Mouse (Mus musculus): ENCODE measurements around the gene Stap2. TPM values are rescaled to one million over a fixed set of nuclear protein-coding genes. Genes with fewer than 3 reads are reported as not detected.

Gene Stap2
- polyA plus RNA-seq, 1 experiment from 2014 or later: 6.5 TPM

DNA sequence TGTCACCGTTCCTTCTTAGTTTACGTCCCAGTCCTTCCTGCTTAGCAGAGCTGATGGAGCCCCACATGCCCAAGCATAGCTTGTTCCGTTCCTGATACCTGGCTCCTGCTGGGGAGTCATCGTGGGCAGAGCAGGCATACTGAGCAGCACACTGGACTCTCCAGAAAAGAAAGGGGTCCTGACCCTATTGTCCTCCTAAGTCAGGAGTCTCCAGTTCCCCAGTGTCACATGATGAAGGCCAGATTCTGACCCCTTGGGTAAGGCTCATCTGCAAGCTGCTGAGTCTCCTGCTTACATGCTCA lies 17.6 kb upstream of the Stap2 start:
- H3K27ac ChIP-seq: peak overlapping the region; percentile 24; the same call in 1 of the 2 replicates
- peaks cover 28% of the 10 kb centered on the region for H3K36me3 ChIP-seq
- H3K4me1 ChIP-seq: peaks cover 14% of the 10 kb centered on the region
- H3K4me2 ChIP-seq (replicated peaks): no peak overlapping the region
- H3K4me3 ChIP-seq: no peak overlapping the region
- no peaks in the 10 kb centered on the region for H3K9me3 ChIP-seq (replicated peaks)
- H3K9ac ChIP-seq: no peak overlapping the region
- 79% methylated on average over 4 of the region's 4 CpGs for WGBS
- no peak for ATAC-seq (ENCODE audit: low FRiP score)
- no peaks in the 10 kb centered on the region for H3K27me3 ChIP-seq

GRCm38 (mm10) chr17:56022131-56022988 lies 17.0 kb upstream of the Stap2 start:
- Histone ChIP-seq H3K27me3 (no peaks in the 10 kb centered on the region), H3K9ac (no peak overlapping the region), H3K4me1 (peaks cover 14% of the 10 kb centered on the region), H3K9me3 (replicated peaks) (no peaks in the 10 kb centered on the region), H3K27ac (peak overlapping the region; percentile 24; the same call in 1 of the 2 replicates), H3K4me3 (no peak overlapping the region), H3K4me2 (replicated peaks) (no peak overlapping the region), H3K36me3 (peaks cover 30% of the 10 kb centered on the region)
- 61% methylated on average over 2 of the region's 2 CpGs for WGBS
- no peak for ATAC-seq (ENCODE audit: low FRiP score)

- H3K4me1 ChIP-seq: peaks cover 14% of the 10 kb centered on the region
- H3K27me3 ChIP-seq: no peaks in the 10 kb centered on the region
- 87% methylated on average over 4 of the region's 4 CpGs for WGBS
- H3K9me3 ChIP-seq (replicated peaks): no peaks in the 10 kb centered on the region
- H3K36me3 ChIP-seq: peaks cover 38% of the 10 kb centered on the region
- no peak for ATAC-seq (ENCODE audit: low FRiP score)
- H3K9ac ChIP-seq: no peak overlapping the region
- H3K4me2 ChIP-seq (replicated peaks): no peak overlapping the region
- H3K27ac ChIP-seq: peak overlapping the region; percentile 31; the same call in 1 of the 2 replicates
- no peak overlapping the region for H3K4me3 ChIP-seq
These were observed 16.0 kb upstream of the Stap2 start for GRCm38 (mm10) chr17:56021161-56021910.

DNA sequence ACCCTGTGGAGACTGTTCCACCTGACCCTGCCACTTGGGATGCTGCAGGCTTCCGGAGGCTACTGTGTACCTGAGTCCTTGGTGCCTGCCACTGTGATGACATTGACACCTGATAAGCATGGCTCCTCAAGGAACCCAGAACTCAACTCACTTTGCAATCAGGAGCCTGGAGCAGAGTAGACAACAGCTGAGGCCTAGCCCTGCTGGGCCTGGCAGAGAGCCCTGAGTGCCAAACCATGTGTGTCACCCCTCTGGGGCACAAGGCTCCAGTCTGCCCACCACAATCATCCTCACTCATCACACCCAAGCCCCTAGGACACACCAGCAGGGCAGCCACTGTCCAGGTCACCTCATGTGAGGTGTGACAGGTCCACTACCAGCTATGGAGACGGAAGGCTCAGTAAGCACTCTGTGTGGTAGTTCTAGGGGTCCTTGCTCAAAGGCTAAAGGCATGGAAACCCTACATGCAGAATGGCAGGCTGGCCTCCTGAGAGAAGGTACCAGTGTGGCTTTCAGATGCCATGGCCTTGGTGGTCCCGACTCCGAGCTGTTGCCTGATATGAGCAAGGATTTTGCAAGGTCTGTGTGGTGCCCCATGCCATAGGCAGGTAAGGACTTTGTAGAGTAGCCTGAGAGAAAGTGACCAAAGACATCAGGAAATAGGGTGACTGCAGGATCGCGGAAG lies 15.2 kb upstream of the Stap2 start:
- Histone ChIP-seq H3K4me1 (peaks cover 14% of the 10 kb centered on the region), H3K4me3 (no peak overlapping the region), H3K36me3 (peaks cover 46% of the 10 kb centered on the region), H3K27ac (peak overlapping the region; percentile 56; the same call in 1 of the 2 replicates), H3K4me2 (replicated peaks) (no peak overlapping the region), H3K9ac (no peak overlapping the region), H3K9me3 (replicated peaks) (no peaks in the 10 kb centered on the region), H3K27me3 (no peaks in the 10 kb centered on the region)
- ATAC-seq (ENCODE audit: low FRiP score): no peak
- WGBS: 97% methylated on average over 6 of the region's 6 CpGs

- 79% methylated on average over 20 of the region's 20 CpGs for WGBS
- Histone ChIP-seq H3K27ac (0 out of 2 replicates have a peak overlapping the region, but pooled peaks have one; percentile 17), H3K9ac (no peak overlapping the region; the same call in 1 of the 2 replicates), H3K4me3 (no peak overlapping the region), H3K36me3 (peaks cover 58% of the 10 kb centered on the region), H3K9me3 (replicated peaks) (no peaks in the 10 kb centered on the region), H3K27me3 (no peaks in the 10 kb centered on the region), H3K4me2 (replicated peaks) (no peak overlapping the region), H3K4me1 (peaks cover 13% of the 10 kb centered on the region)
- peak; percentile 30; the same call in 1 of the 2 replicates for ATAC-seq (ENCODE audit: low FRiP score)
These were observed 13.2 kb upstream of the Stap2 start for GRCm38 (mm10) chr17:56018347-56019131.

DNA sequence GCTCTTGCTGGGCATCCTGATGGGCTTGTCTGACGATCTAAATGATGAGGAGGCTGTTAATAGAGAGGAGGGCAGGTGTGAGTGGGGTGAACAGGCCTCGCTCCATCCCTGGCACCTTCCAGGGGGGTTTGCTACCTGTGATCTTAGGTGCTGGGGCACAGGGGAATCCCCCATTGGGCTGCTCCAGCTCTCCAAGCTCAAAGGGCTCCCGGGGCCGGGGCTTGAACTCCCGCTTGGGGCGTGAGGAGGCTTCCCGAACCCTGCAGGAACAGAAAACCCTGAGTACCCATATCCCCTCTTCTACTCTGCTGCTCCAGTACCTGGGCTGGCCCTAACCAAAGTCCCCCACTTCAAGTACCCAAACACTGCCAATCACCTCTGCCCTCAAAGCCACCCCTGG lies 12.5 kb upstream of the Stap2 start:
- Histone ChIP-seq H3K9me3 (replicated peaks) (no peaks in the 10 kb centered on the region), H3K27me3 (no peaks in the 10 kb centered on the region), H3K36me3 (peaks cover 64% of the 10 kb centered on the region), H3K9ac (no peak overlapping the region), H3K4me1 (peaks cover 6% of the 10 kb centered on the region), H3K4me2 (replicated peaks) (no peak overlapping the region), H3K4me3 (no peak overlapping the region), H3K27ac (0 out of 2 replicates have a peak overlapping the region, but pooled peaks have one; percentile 17)
- 84% methylated on average over 7 of the region's 7 CpGs for WGBS
- ATAC-seq (ENCODE audit: low FRiP score): no peak

DNA sequence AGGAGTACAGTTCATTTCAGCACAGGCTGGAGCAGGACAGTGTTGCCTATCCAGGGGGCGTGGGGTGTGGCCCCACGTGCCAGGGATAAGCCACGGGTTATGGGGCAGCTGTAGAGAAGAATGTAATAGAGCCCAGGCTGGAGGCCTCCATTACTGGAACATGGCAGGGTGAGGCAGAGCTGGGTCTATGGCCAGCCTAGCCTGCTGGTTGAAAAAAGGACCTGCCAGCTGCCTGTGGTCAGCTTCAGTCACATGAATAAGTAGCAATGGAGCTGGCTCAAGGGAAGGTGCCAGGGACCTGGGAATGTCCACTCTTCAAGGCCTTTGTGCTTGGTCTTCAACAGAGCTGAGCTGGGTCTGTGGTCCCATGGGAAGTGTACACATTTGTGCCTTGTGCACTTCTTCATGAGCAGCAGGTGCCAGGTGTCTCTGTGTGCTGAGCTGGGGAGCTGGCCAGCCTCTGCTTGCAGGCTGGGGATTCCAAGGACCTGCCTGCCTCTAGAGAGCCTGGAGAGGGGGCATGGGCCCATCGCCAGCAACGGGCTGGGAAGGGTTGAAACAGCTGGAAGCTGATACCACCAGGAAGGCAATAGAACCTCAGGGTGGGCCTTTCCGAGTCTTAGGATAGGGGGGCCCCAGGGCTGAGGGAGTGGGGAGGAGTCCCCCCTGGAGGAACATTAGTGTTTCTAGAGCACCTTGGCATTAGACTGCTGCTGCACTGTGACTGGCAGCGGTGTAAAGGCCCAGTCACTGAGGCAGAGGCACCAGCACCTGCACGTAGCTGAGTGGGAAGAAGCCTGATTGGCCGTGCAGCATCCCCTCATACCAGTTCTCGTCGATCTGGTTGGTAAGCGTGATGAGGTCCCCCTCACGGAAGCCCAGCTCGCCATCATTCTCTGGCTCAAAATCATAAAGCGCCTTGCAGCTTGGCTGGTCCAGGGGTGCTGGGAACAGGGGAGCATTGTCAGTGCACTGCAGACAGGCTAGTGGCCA lies 11.7 kb upstream of the Stap2 start:
- 83% methylated on average over 15 of the region's 15 CpGs for WGBS

GRCm38 (mm10) chr17:56016382-56016781 lies 11.0 kb upstream of the Stap2 start:
- Histone ChIP-seq H3K36me3 (peaks cover 77% of the 10 kb centered on the region), H3K4me1 (peaks cover 3% of the 10 kb centered on the region)
- WGBS: 92% methylated on average over 8 of the region's 8 CpGs

More for the DNA sequence above, 11.7 kb upstream of the Stap2 start:
- Histone ChIP-seq H3K4me2 (replicated peaks) (no peak overlapping the region), H3K9me3 (replicated peaks) (no peaks in the 10 kb centered on the region), H3K27me3 (no peaks in the 10 kb centered on the region), H3K4me1 (no peaks in the 10 kb centered on the region), H3K27ac (no peak overlapping the region), H3K4me3 (no peak overlapping the region), H3K9ac (no peak overlapping the region), H3K36me3 (peaks cover 70% of the 10 kb centered on the region)
- ATAC-seq (ENCODE audit: low FRiP score): no peak

GRCm38 (mm10) chr17:56015293-56015692 lies 9.9 kb upstream of the Stap2 start:
- no peaks in the 10 kb centered on the region for H3K27me3 ChIP-seq
- peaks cover 14% of the 10 kb centered on the region for H3K4me1 ChIP-seq
- H3K4me3 ChIP-seq: no peak overlapping the region
- H3K9ac ChIP-seq: no peak overlapping the region
- peaks cover 83% of the 10 kb centered on the region for H3K36me3 ChIP-seq
- no peaks in the 10 kb centered on the region for H3K9me3 ChIP-seq (replicated peaks)
- H3K4me2 ChIP-seq (replicated peaks): no peak overlapping the region
- no peak overlapping the region for H3K27ac ChIP-seq
- 94% methylated on average over 9 of the region's 9 CpGs for WGBS
- no peak for ATAC-seq (ENCODE audit: low FRiP score)

More at GRCm38 (mm10) chr17:56016382-56016781, 11.0 kb upstream of the Stap2 start:
- no peak overlapping the region for H3K9ac ChIP-seq
- ATAC-seq (ENCODE audit: low FRiP score): no peak
- H3K27me3 ChIP-seq: no peaks in the 10 kb centered on the region
- no peak overlapping the region for H3K4me3 ChIP-seq
- H3K27ac ChIP-seq: no peak overlapping the region
- H3K4me2 ChIP-seq (replicated peaks): no peak overlapping the region
- H3K9me3 ChIP-seq (replicated peaks): no peaks in the 10 kb centered on the region

- peaks cover 53% of the 10 kb centered on the region for H3K36me3 ChIP-seq
- no peak overlapping the region for H3K27ac ChIP-seq
- H3K4me3 ChIP-seq: no peak overlapping the region
- 0 out of 2 replicates have a peak overlapping the region, but pooled peaks have one; percentile 95 for H3K9ac ChIP-seq
- H3K9me3 ChIP-seq (replicated peaks): no peaks in the 10 kb centered on the region
- WGBS: 85% methylated on average over 7 of the region's 7 CpGs
- no peaks in the 10 kb centered on the region for H3K27me3 ChIP-seq
- H3K4me1 ChIP-seq: peaks cover 25% of the 10 kb centered on the region
- peak overlapping the region; percentile 84; the same call in 1 of the 2 replicates for H3K4me2 ChIP-seq (replicated peaks)
- no peak for ATAC-seq (ENCODE audit: low FRiP score)
These were observed 6.1 kb upstream of the Stap2 start for GRCm38 (mm10) chr17:56011441-56011840.

Measured in hindbrain, embryonic 12.5 days (tissue).